Mouse (Mus musculus): ENCODE data around the gene Ssbp4.

GRCm38 (mm10) chr8:70609368-70609848 lies 736 bp upstream of the Ssbp4 start:
- TF ChIP-seq TAL1 (IDR thresholded peaks at IDR 0.05; ENCODE audit: low read length), result no peak
- TF ChIP-seq GATA1 (IDR thresholded peaks at IDR 0.05; ENCODE audit: low read length), result no peak
